Mouse (Mus musculus) CH12.LX (cell line): ENCODE data around the gene Disp3. TPM values are rescaled to one million over a fixed set of nuclear protein-coding genes. Genes with fewer than 3 reads are reported as not detected.

Experiments used
- DNase-seq: peaks from one replicate; pipeline ENCODE4 v3.0.0-alpha.2; 2013; ENCODE audit errors: extremely low read depth
- H3K27ac ChIP-seq: 2 replicates; pipeline ENCODE4 v1.5.1; 2012; ENCODE audit warnings: low read depth, mild to moderate bottlenecking, control low read depth, moderate library complexity; ENCODE audit not compliant: insufficient read depth
- H3K27me3 ChIP-seq: replicated peaks from 2 replicates; pipeline ENCODE3; 2012; ENCODE audit warnings: inconsistent platforms
- H3K36me3 ChIP-seq, 2 experiments: replicated peaks in 1 of 2; 2 replicates each; pipeline versions ENCODE3 to v1.6.1; 2012; ENCODE audit warnings: inconsistent platforms in 1 of 2, low read length in 1 of 2, mild to moderate bottlenecking in 1 of 2, mixed read lengths in 1 of 2, moderate library complexity in 1 of 2; ENCODE audit not compliant: control insufficient read depth in 1 of 2, insufficient read depth in 1 of 2
- H3K4me1 ChIP-seq, 2 experiments: 2 replicates each; pipeline ENCODE4 v1.6.1; 2012; ENCODE audit warnings: inconsistent platforms in 1 of 2, moderate library complexity in 1 of 2; ENCODE audit not compliant: insufficient read depth in 2 of 2, control insufficient read depth in 1 of 2
- H3K4me2 ChIP-seq: 2 replicates; pipeline ENCODE4 v1.6.1; 2012; ENCODE audit warnings: low read depth, mild to moderate bottlenecking, control low read depth; ENCODE audit not compliant: poor library complexity, insufficient read depth, severe bottlenecking
- H3K4me3 ChIP-seq, 3 experiments: fragments of 150-350 bp in 1 of 3; sonication (generic) in 1 of 3; replicated peaks in 1 of 3; 2 replicates each; pipeline versions ENCODE3 to v1.5.1; 2011 to 2012; ENCODE audit warnings: low read depth in 2 of 3, low read length in 2 of 3, mild to moderate bottlenecking in 2 of 3, moderate library complexity in 2 of 3, control low read depth in 1 of 3, improper control_type of control experiment in 1 of 3, inconsistent platforms in 1 of 3, mixed read lengths in 1 of 3; ENCODE audit not compliant: poor library complexity in 1 of 3
- H3K79me2 ChIP-seq: replicated peaks from 2 replicates; pipeline ENCODE4 v1.6.1; 2012; ENCODE audit warnings: mild to moderate bottlenecking, moderate library complexity; ENCODE audit not compliant: control insufficient read depth, poor library complexity, insufficient read depth, severe bottlenecking; ENCODE audit errors: extremely low read depth
- H3K9ac ChIP-seq: 2 replicates; pipeline ENCODE4 v1.6.1; 2012; ENCODE audit warnings: low read depth, mild to moderate bottlenecking, control low read depth, moderate library complexity; ENCODE audit not compliant: insufficient read depth
- H3K9me3 ChIP-seq: replicated peaks from 2 replicates; pipeline ENCODE3; 2012; ENCODE audit warnings: low read length, inconsistent platforms, mixed read lengths
- BHLHE40 ChIP-seq: IDR thresholded peaks from 2 replicates; pipeline ENCODE4 v1.6.1; 2011; ENCODE audit warnings: mild to moderate bottlenecking, low read depth, low read length, improper control_type of control experiment
- CHD2 ChIP-seq: IDR thresholded peaks from 2 replicates; pipeline ENCODE4 v1.6.1; 2011; ENCODE audit warnings: low read length, improper control_type of control experiment
- EP300 ChIP-seq: IDR thresholded peaks from 2 replicates; pipeline ENCODE4 v1.6.1; 2011; ENCODE audit warnings: low read length, improper control_type of control experiment
- ETS1 ChIP-seq: conservative IDR thresholded peaks from 2 replicates; pipeline ENCODE4 v1.6.1; 2012; ENCODE audit warnings: low read depth, mild to moderate bottlenecking, inconsistent platforms, low read length, improper control_type of control experiment, moderate library complexity
- GABPA ChIP-seq: IDR thresholded peaks from 2 replicates; pipeline ENCODE4 v1.6.1; 2012; ENCODE audit warnings: low read depth, low read length, improper control_type of control experiment, inconsistent platforms; ENCODE audit not compliant: insufficient replicate concordance
- HCFC1 ChIP-seq: IDR thresholded peaks from 2 replicates; pipeline ENCODE4 v1.6.1; 2012; ENCODE audit warnings: low read depth, mild to moderate bottlenecking, inconsistent platforms, low read length, improper control_type of control experiment
- IRF4 ChIP-seq: IDR thresholded peaks from 2 replicates; pipeline ENCODE4 v1.6.1; 2014; ENCODE audit warnings: low read depth, mild to moderate bottlenecking, inconsistent platforms, low read length, improper control_type of control experiment
- JUN ChIP-seq: IDR thresholded peaks from 2 replicates; pipeline ENCODE4 v1.6.1; 2011; ENCODE audit warnings: low read depth, mild to moderate bottlenecking, low read length, improper control_type of control experiment, moderate library complexity; ENCODE audit not compliant: insufficient read depth
- JUND ChIP-seq: conservative IDR thresholded peaks from 2 replicates; pipeline ENCODE4 v1.6.1; 2011; ENCODE audit warnings: low read depth, low read length, improper control_type of control experiment
- MAX ChIP-seq: IDR thresholded peaks from 2 replicates; pipeline ENCODE4 v1.6.1; 2011; ENCODE audit warnings: low read length, improper control_type of control experiment
- MAZ ChIP-seq: IDR thresholded peaks from 2 replicates; pipeline ENCODE4 v1.6.1; 2012; ENCODE audit warnings: low read depth, mild to moderate bottlenecking, inconsistent platforms, low read length, improper control_type of control experiment, moderate library complexity
- MEF2A ChIP-seq: IDR thresholded peaks from 2 replicates; pipeline ENCODE4 v1.6.1; 2014; ENCODE audit warnings: low read depth, mild to moderate bottlenecking, inconsistent platforms, low read length, improper control_type of control experiment, borderline replicate concordance
- MXI1 ChIP-seq: IDR thresholded peaks from 2 replicates; pipeline ENCODE4 v1.6.1; 2011; ENCODE audit warnings: mild to moderate bottlenecking, low read depth, low read length, improper control_type of control experiment
- MYC ChIP-seq: IDR thresholded peaks from 2 replicates; pipeline ENCODE4 v1.6.1; 2011; ENCODE audit warnings: low read depth, mild to moderate bottlenecking, improper control_type of control experiment, low read length
- NRF1 ChIP-seq: IDR thresholded peaks from 2 replicates; pipeline ENCODE4 v1.6.1; 2014; ENCODE audit warnings: low read depth, mild to moderate bottlenecking, inconsistent platforms, low read length, improper control_type of control experiment, moderate library complexity
- POLR2A ChIP-seq: IDR thresholded peaks from 2 replicates; pipeline ENCODE4 v1.6.1; 2011; ENCODE audit warnings: low read depth, mild to moderate bottlenecking, improper control_type of control experiment, low read length
- SIN3A ChIP-seq: IDR thresholded peaks from 2 replicates; pipeline ENCODE4 v1.6.1; 2012; ENCODE audit warnings: low read length, improper control_type of control experiment, inconsistent platforms
- TBP ChIP-seq: conservative IDR thresholded peaks from 2 replicates; pipeline ENCODE4 v1.6.1; 2011; ENCODE audit warnings: low read depth, low read length, improper control_type of control experiment
- TCF12 ChIP-seq: IDR thresholded peaks from 2 replicates; pipeline ENCODE4 v1.6.1; 2014; ENCODE audit warnings: low read depth, mild to moderate bottlenecking, inconsistent platforms, low read length, improper control_type of control experiment
- ZC3H11A ChIP-seq: IDR thresholded peaks from 2 replicates; pipeline ENCODE4 v1.6.1; 2012; ENCODE audit warnings: low read depth, mild to moderate bottlenecking, inconsistent platforms, low read length, improper control_type of control experiment
- ZNF384 ChIP-seq: IDR thresholded peaks from 2 replicates; pipeline ENCODE4 v1.6.1; 2012; ENCODE audit warnings: low read depth, low read length, improper control_type of control experiment, inconsistent platforms
- dilution Hi-C: fragments of 300-500 bp; cut with MboI; formaldehyde crosslinking; loops from 2 replicates; pipeline ENCODE4 v1.14.3; 2020; ENCODE audit warnings: low sequenced_read_pairs; ENCODE audit not compliant: extremely low pct_unique_long_range_greater_than_20kb, extremely low pct_ligation_motif_present
- in situ Hi-C: fragments of 300-500 bp; cut with MboI; formaldehyde crosslinking; loops from 3 replicates; pipeline ENCODE4 v1.14.3; 2019; ENCODE audit warnings: low sequenced_read_pairs, low pct_ligation_motif_present, low pct_unique_long_range_greater_than_20kb, mixed read lengths
- polyA plus RNA-seq: library from polyadenylated mRNA; unstranded; fragments of >175 nt; gene quantifications from 2 replicates; pipeline ENCODE4 v1.2.1, GENCODE M21; 2012; ENCODE audit warnings: low read depth; ENCODE audit not compliant: insufficient read length
- total RNA-seq, 2 experiments: library from RNA; depleted of rRNA; stranded (reverse); fragments of 300-350 nt in 1 of 2; fragments of >200 nt in 1 of 2; gene quantifications; 2 replicates each; pipeline ENCODE4 v1.2.3; 2012 to 2014

Disp3 gene
- total and polyA plus RNA-seq, 3 experiments, result not detected

DNA sequence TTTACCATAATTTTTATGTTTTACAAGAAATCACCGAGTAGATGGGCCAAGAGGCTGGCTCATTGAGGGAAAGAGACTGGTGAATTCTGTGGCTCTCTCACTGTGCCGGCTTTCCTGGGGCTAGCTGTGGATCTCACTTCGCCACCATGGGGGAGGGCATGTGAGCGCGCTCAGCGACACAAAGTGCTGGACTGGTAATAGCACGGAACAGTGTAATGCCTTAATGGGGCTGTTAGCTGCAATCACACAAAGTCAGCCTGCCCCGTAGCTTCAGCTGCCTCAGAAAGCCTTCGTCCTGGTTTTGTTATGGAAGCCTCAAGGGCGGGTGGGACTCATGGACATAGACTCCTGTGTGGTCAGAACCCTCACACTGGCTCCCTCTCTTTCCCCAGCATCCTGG lies 89.0 kb downstream of the Disp3 start:
- TF ChIP-seq ETS1 (no peak), NRF1 (no peak), GABPA (no peak), JUND (no peak), IRF4 (no peak)
- Histone ChIP-seq H3K79me2 (no peaks in the 10 kb centered on the region), H3K27ac (no peak overlapping the region), H3K9me3 (peaks cover 2% of the 10 kb centered on the region), H3K27me3 (peaks cover 80% of the 10 kb centered on the region), H3K36me3 (no peaks in the 10 kb centered on the region), H3K4me1 (no peaks in the 10 kb centered on the region), H3K4me3 (no peak overlapping the region), H3K9ac (no peak overlapping the region), H3K4me2 (no peak overlapping the region)
- in situ Hi-C loops (no loop called here), dilution Hi-C loops (no loop called here)
- no peak for DNase-seq

DNA sequence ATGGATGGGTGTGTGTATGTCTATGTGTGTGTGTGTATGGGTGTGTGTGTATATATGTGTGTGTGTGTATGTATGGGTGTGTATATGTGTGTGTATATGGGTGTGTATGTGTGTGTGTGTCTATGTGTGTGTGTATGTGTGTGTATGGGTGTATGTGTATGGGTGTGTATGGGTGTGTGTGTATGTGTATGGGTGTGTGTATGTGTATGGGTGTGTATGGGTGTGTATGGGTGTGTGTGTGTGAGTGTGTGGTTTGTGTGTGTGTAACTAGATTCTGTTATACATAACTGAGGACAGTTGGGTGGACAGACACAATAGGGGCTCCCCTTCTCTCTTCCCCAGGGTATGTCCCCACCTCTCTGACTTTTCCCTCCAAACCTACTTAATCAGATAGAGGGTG lies 93.4 kb downstream of the Disp3 start:
- H3K27me3 ChIP-seq, result peaks cover 76% of the 10 kb centered on the region
- no peak overlapping the region for H3K9ac ChIP-seq
- no peaks in the 10 kb centered on the region for H3K36me3 ChIP-seq
- DNase-seq, result no peak
- dilution Hi-C loops (no loop called here), in situ Hi-C loops (no loop called here)
- H3K9me3 ChIP-seq, result no peaks in the 10 kb centered on the region
- H3K4me3 ChIP-seq, result no peak overlapping the region
- TF ChIP-seq JUND (no peak), HCFC1 (no peak), MAZ (no peak), EP300 (no peak), ZNF384 (no peak), POLR2A (no peak), ETS1 (no peak), BHLHE40 (no peak), JUN (no peak), SIN3A (no peak), TBP (no peak), MEF2A (no peak), CHD2 (no peak), MXI1 (no peak), TCF12 (no peak), MAX (no peak), ZC3H11A (no peak), MYC (no peak)
- TF ChIP-seq, all 38 proteins: peak for 0
- H3K27ac ChIP-seq, result no peak overlapping the region
- H3K79me2 ChIP-seq, result no peaks in the 10 kb centered on the region
- peaks cover 0 to 6% of the 10 kb centered on the region in 2 experiments; a peak in 2 of 4 replicates for H3K4me1 ChIP-seq
- H3K4me2 ChIP-seq, result no peak overlapping the region
